Mouse (Mus musculus): ENCODE results near the gene Ddah1. TPM values are rescaled to one million over a fixed set of nuclear protein-coding genes. Genes with fewer than 3 reads are reported as not detected.

Ddah1 gene
- polyA plus RNA-seq, 1 experiment from 2014 or later, result 34.7 TPM

- H3K4me1 ChIP-seq (replicated peaks; ENCODE audit: control insufficient read depth, insufficient read depth, low read length), result 0 out of 2 replicates have a peak, but pooled peaks cover 2% of the 10 kb centered on the region
- no peak for DNase-seq (ENCODE audit: low spot score)
- no peak overlapping the region for H3K9ac ChIP-seq (ENCODE audit: low read depth, low read length)
- no peaks in the 10 kb centered on the region for H3K27me3 ChIP-seq (ENCODE audit: control insufficient read depth, insufficient read depth, low read length)
- H3K27ac ChIP-seq (ENCODE audit: low read depth, low read length), result no peak overlapping the region
- no peak overlapping the region for H3K4me2 ChIP-seq (replicated peaks; ENCODE audit: low read depth, low read length)
- WGBS, result 94% methylated on average over 7 of the region's 7 CpGs
- ATAC-seq (ENCODE audit: low FRiP score), result no peak
- H3K4me3 ChIP-seq (ENCODE audit: low read depth, low read length), result no peak overlapping the region
- no peaks in the 10 kb centered on the region for H3K9me3 ChIP-seq (ENCODE audit: control insufficient read depth, low read length)
- H3K36me3 ChIP-seq (ENCODE audit: control insufficient read depth, insufficient read depth, low read length), result no peaks in the 10 kb centered on the region
Observed at GRCm38 (mm10) chr3:145774336-145774735, 15.9 kb downstream of the Ddah1 start.

GRCm38 (mm10) chr3:145775236-145775635 is 16.8 kb downstream of the Ddah1 start:
- ATAC-seq (ENCODE audit: low FRiP score), result no peak
- Histone ChIP-seq H3K36me3 (ENCODE audit: control insufficient read depth, insufficient read depth, low read length) (no peaks in the 10 kb centered on the region), H3K9me3 (ENCODE audit: control insufficient read depth, low read length) (no peaks in the 10 kb centered on the region), H3K27ac (ENCODE audit: low read depth, low read length) (no peak overlapping the region), H3K4me2 (replicated peaks; ENCODE audit: low read depth, low read length) (no peak overlapping the region), H3K27me3 (ENCODE audit: control insufficient read depth, insufficient read depth, low read length) (no peaks in the 10 kb centered on the region), H3K9ac (ENCODE audit: low read depth, low read length) (no peak overlapping the region), H3K4me3 (ENCODE audit: low read depth, low read length) (no peak overlapping the region), H3K4me1 (replicated peaks; ENCODE audit: control insufficient read depth, insufficient read depth, low read length) (0 out of 2 replicates have a peak, but pooled peaks cover 2% of the 10 kb centered on the region)
- 29% methylated on average over 5 of the region's 5 CpGs for WGBS
- DNase-seq (ENCODE audit: low spot score), result no peak

- no peak; the same call in 1 of the 2 replicates for ATAC-seq (ENCODE audit: low FRiP score)
- no peaks in the 10 kb centered on the region for H3K36me3 ChIP-seq (ENCODE audit: control insufficient read depth, insufficient read depth, low read length)
- H3K4me2 ChIP-seq (replicated peaks; ENCODE audit: low read depth, low read length), result no peak overlapping the region
- H3K27ac ChIP-seq (ENCODE audit: low read depth, low read length), result no peak overlapping the region
- no peak for DNase-seq (ENCODE audit: low spot score)
- 0 out of 2 replicates have a peak, but pooled peaks cover 2% of the 10 kb centered on the region for H3K4me1 ChIP-seq (replicated peaks; ENCODE audit: control insufficient read depth, insufficient read depth, low read length)
- WGBS, result 83% methylated on average over 5 of the region's 5 CpGs
- no peaks in the 10 kb centered on the region for H3K27me3 ChIP-seq (ENCODE audit: control insufficient read depth, insufficient read depth, low read length)
- no peaks in the 10 kb centered on the region for H3K9me3 ChIP-seq (ENCODE audit: control insufficient read depth, low read length)
- no peak overlapping the region for H3K4me3 ChIP-seq (ENCODE audit: low read depth, low read length)
- no peak overlapping the region for H3K9ac ChIP-seq (ENCODE audit: low read depth, low read length)
Observed at GRCm38 (mm10) chr3:145775862-145776261, 17.4 kb downstream of the Ddah1 start.

- H3K4me2 ChIP-seq (replicated peaks; ENCODE audit: low read depth, low read length), result no peak overlapping the region
- no peak overlapping the region for H3K4me3 ChIP-seq (ENCODE audit: low read depth, low read length)
- H3K27me3 ChIP-seq (ENCODE audit: control insufficient read depth, insufficient read depth, low read length), result no peaks in the 10 kb centered on the region
- 93% methylated on average over 15 of the region's 15 CpGs for WGBS
- H3K27ac ChIP-seq (ENCODE audit: low read depth, low read length), result no peak overlapping the region
- DNase-seq (ENCODE audit: low spot score) (no peak), ATAC-seq (ENCODE audit: low FRiP score) (no peak)
- 0 out of 2 replicates have a peak, but pooled peaks cover 2% of the 10 kb centered on the region for H3K4me1 ChIP-seq (replicated peaks; ENCODE audit: control insufficient read depth, insufficient read depth, low read length)
- no peaks in the 10 kb centered on the region for H3K9me3 ChIP-seq (ENCODE audit: control insufficient read depth, low read length)
- H3K36me3 ChIP-seq (ENCODE audit: control insufficient read depth, insufficient read depth, low read length), result no peaks in the 10 kb centered on the region
- H3K9ac ChIP-seq (ENCODE audit: low read depth, low read length), result no peak overlapping the region
Observed at GRCm38 (mm10) chr3:145777006-145777405, 18.5 kb downstream of the Ddah1 start.

- no peak overlapping the region for H3K4me2 ChIP-seq (replicated peaks; ENCODE audit: low read depth, low read length)
- no peak overlapping the region for H3K9ac ChIP-seq (ENCODE audit: low read depth, low read length)
- H3K4me1 ChIP-seq (replicated peaks; ENCODE audit: control insufficient read depth, insufficient read depth, low read length), result 0 out of 2 replicates have a peak, but pooled peaks cover 2% of the 10 kb centered on the region
- no peak overlapping the region for H3K27ac ChIP-seq (ENCODE audit: low read depth, low read length)
- no peaks in the 10 kb centered on the region for H3K9me3 ChIP-seq (ENCODE audit: control insufficient read depth, low read length)
- ATAC-seq (ENCODE audit: low FRiP score), result no peak
- no peak for DNase-seq (ENCODE audit: low spot score)
- no peak overlapping the region for H3K4me3 ChIP-seq (ENCODE audit: low read depth, low read length)
- no peaks in the 10 kb centered on the region for H3K27me3 ChIP-seq (ENCODE audit: control insufficient read depth, insufficient read depth, low read length)
- WGBS, result 82% methylated on average over 6 of the region's 6 CpGs
- no peaks in the 10 kb centered on the region for H3K36me3 ChIP-seq (ENCODE audit: control insufficient read depth, insufficient read depth, low read length)
Observed at GRCm38 (mm10) chr3:145778406-145778922, 20.0 kb downstream of the Ddah1 start.

- no peak overlapping the region for H3K4me3 ChIP-seq (ENCODE audit: low read depth, low read length)
- H3K27me3 ChIP-seq (ENCODE audit: control insufficient read depth, insufficient read depth, low read length), result no peaks in the 10 kb centered on the region
- no peaks in the 10 kb centered on the region for H3K9me3 ChIP-seq (ENCODE audit: control insufficient read depth, low read length)
- 0 out of 2 replicates have a peak, but pooled peaks cover 2% of the 10 kb centered on the region for H3K4me1 ChIP-seq (replicated peaks; ENCODE audit: control insufficient read depth, insufficient read depth, low read length)
- H3K27ac ChIP-seq (ENCODE audit: low read depth, low read length), result no peak overlapping the region
- H3K4me2 ChIP-seq (replicated peaks; ENCODE audit: low read depth, low read length), result no peak overlapping the region
- DNase-seq (ENCODE audit: low spot score), result no peak
- no peak for ATAC-seq (ENCODE audit: low FRiP score)
- H3K36me3 ChIP-seq (ENCODE audit: control insufficient read depth, insufficient read depth, low read length), result no peaks in the 10 kb centered on the region
- WGBS, result 69% methylated on average over 5 of the region's 5 CpGs
- no peak overlapping the region for H3K9ac ChIP-seq (ENCODE audit: low read depth, low read length)
Observed at GRCm38 (mm10) chr3:145779279-145779973, 21.0 kb downstream of the Ddah1 start.

- no peaks in the 10 kb centered on the region for H3K9me3 ChIP-seq (ENCODE audit: control insufficient read depth, low read length)
- no peaks in the 10 kb centered on the region for H3K36me3 ChIP-seq (ENCODE audit: control insufficient read depth, insufficient read depth, low read length)
- H3K4me2 ChIP-seq (replicated peaks; ENCODE audit: low read depth, low read length), result no peak overlapping the region
- no peak overlapping the region for H3K9ac ChIP-seq (ENCODE audit: low read depth, low read length)
- no peaks in the 10 kb centered on the region for H3K4me1 ChIP-seq (replicated peaks; ENCODE audit: control insufficient read depth, insufficient read depth, low read length)
- no peak overlapping the region for H3K27ac ChIP-seq (ENCODE audit: low read depth, low read length)
- DNase-seq (ENCODE audit: low spot score) (no peak), ATAC-seq (ENCODE audit: low FRiP score) (no peak)
- H3K4me3 ChIP-seq (ENCODE audit: low read depth, low read length), result no peak overlapping the region
- no peaks in the 10 kb centered on the region for H3K27me3 ChIP-seq (ENCODE audit: control insufficient read depth, insufficient read depth, low read length)
- WGBS, result 71% methylated on average over 14 of the region's 14 CpGs
Observed at GRCm38 (mm10) chr3:145780784-145781442, 22.4 kb downstream of the Ddah1 start.

- no peaks in the 10 kb centered on the region for H3K9me3 ChIP-seq (ENCODE audit: control insufficient read depth, low read length)
- H3K4me2 ChIP-seq (replicated peaks; ENCODE audit: low read depth, low read length), result no peak overlapping the region
- no peaks in the 10 kb centered on the region for H3K36me3 ChIP-seq (ENCODE audit: control insufficient read depth, insufficient read depth, low read length)
- H3K27ac ChIP-seq (ENCODE audit: low read depth, low read length), result no peak overlapping the region
- no peaks in the 10 kb centered on the region for H3K27me3 ChIP-seq (ENCODE audit: control insufficient read depth, insufficient read depth, low read length)
- H3K4me1 ChIP-seq (replicated peaks; ENCODE audit: control insufficient read depth, insufficient read depth, low read length), result no peaks in the 10 kb centered on the region
- ATAC-seq (ENCODE audit: low FRiP score) (no peak), DNase-seq (ENCODE audit: low spot score) (no peak)
- WGBS, result 78% methylated on average over 7 of the region's 7 CpGs
- H3K4me3 ChIP-seq (ENCODE audit: low read depth, low read length), result no peak overlapping the region
- H3K9ac ChIP-seq (ENCODE audit: low read depth, low read length), result no peak overlapping the region
Observed at GRCm38 (mm10) chr3:145785244-145785643, 26.8 kb downstream of the Ddah1 start.

Measured in hindbrain, embryonic 11.5 days (tissue).